Mouse (Mus musculus) liver, embryonic 16.5 days (tissue): ENCODE results near the gene Lipe. TPM values are rescaled to one million over a fixed set of nuclear protein-coding genes. Genes with fewer than 3 reads are reported as not detected.
A peak's percentile ranks its signal among the peaks of the same experiment; 100 is the strongest.

Experiments used
- ATAC-seq: fragments of 200-750 bp; cut with Nextera tagmentation; 2 replicates; pipeline ENCODE4 v1.8.0; 2017; ENCODE audit warnings: low read depth, mild to moderate bottlenecking, moderate number of reproducible peaks, moderate library complexity
- H3K27ac ChIP-seq: fragments of 300-500 bp; sonication (generic); 2 replicates; pipeline ENCODE4 v1.5.1; 2014; ENCODE audit warnings: mild to moderate bottlenecking, low read length
- H3K27me3 ChIP-seq: fragments of 300-500 bp; sonication (generic); 2 replicates; pipeline ENCODE4 v1.6.1; 2014; ENCODE audit warnings: low read depth, low read length, mixed read lengths; ENCODE audit not compliant: control insufficient read depth, insufficient read depth
- H3K36me3 ChIP-seq: fragments of 300-500 bp; sonication (generic); 2 replicates; pipeline ENCODE4 v1.6.1; 2014; ENCODE audit warnings: mild to moderate bottlenecking; ENCODE audit not compliant: control insufficient read depth, insufficient read depth
- H3K4me1 ChIP-seq: fragments of 300-500 bp; sonication (generic); 2 replicates; pipeline ENCODE4 v1.6.1; 2014; ENCODE audit warnings: low read depth, low read length, mixed read lengths; ENCODE audit not compliant: control insufficient read depth
- H3K4me2 ChIP-seq: fragments of 300-500 bp; sonication (generic); 2 replicates; pipeline ENCODE4 v1.6.1; 2014; ENCODE audit warnings: low read depth, low read length, mixed read lengths
- H3K4me3 ChIP-seq: fragments of 300-500 bp; sonication (generic); 2 replicates; pipeline ENCODE4 v1.5.1; 2014; ENCODE audit warnings: low read depth, mild to moderate bottlenecking, low read length
- H3K9ac ChIP-seq: fragments of 300-500 bp; sonication (generic); 2 replicates; pipeline ENCODE4 v1.6.1; 2014; ENCODE audit warnings: low read depth, low read length
- H3K9me3 ChIP-seq: fragments of 300-500 bp; sonication (generic); replicated peaks from 2 replicates; pipeline ENCODE4 v1.6.1; 2016; ENCODE audit warnings: low read length; ENCODE audit not compliant: control insufficient read depth
- WGBS: fragments of 180-500 bp; shearing (Covaris S2); extraction: QIAGEN DNeasy Blood & Tissue Kit; methylation state at CpG from one replicate; pipeline ENCODE4 v1.1.7; 2014; ENCODE audit not compliant: insufficient replicate concordance; 5-methylcytosine and 5-hydroxymethylcytosine counted together
- polyA plus RNA-seq: library from polyadenylated mRNA; unstranded; fragments of >200 nt; fragmentation: Nextera tagmentation; extraction: Ambion mirVana; gene quantifications from 2 replicates; pipeline ENCODE4 v1.2.1, GENCODE M21; 2015

The Lipe gene
- polyA plus RNA-seq, 1 experiment from 2014 or later: 3.8 TPM

DNA sequence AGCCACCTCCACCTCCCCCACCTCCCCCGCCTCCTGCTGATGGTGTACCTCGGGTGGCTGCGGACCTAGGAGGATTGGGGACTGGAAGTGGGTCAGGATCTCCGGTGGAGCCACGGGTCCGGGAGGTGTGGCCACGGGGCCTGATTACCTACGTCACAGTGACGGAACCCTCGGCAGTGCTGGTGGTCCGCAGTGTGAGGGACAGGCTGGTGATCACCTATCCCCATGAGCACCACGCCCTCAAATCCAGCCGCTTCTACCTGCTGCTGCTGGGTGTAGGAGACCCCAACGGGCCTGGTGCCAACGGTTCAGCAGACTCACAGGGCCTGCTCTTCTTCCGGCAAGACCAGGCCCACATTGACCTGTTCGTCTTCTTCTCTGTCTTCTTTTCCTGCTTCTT is 34.9 kb downstream of the Lipe start:
- Histone ChIP-seq H3K4me2 (no peak overlapping the region), H3K36me3 (no peaks in the 10 kb centered on the region), H3K4me1 (no peaks in the 10 kb centered on the region), H3K4me3 (no peak overlapping the region), H3K9me3 (no peaks in the 10 kb centered on the region), H3K27ac (no peak overlapping the region), H3K9ac (no peak overlapping the region), H3K27me3 (peaks cover 35% of the 10 kb centered on the region)
- WGBS: 83% methylated on average over 17 of the region's 17 CpGs
- ATAC-seq: no peak

DNA sequence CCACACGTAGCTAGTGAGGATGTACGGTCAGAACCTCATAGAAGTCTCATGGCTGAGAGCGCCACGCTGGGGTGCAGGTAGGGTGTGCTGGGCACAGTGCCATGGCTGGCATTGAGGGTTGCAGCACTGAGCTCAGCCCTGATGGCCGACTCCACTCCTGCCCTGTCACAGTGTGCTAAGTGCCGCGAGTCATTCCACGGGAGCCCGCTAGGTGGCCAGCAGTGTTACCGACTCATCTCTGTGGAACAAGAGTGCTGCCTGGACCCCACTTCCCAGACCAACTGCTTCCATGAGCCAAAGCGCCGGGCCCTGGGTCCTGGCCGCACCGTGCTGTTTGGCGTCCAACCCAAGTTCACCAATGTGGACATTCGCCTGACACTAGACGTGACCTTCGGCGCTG is 35.4 kb downstream of the Lipe start:
- 0 out of 2 replicates have a peak, but pooled peaks have one; percentile 11 for ATAC-seq
- H3K9ac ChIP-seq: no peak overlapping the region
- peaks cover 30% of the 10 kb centered on the region for H3K27me3 ChIP-seq
- no peak overlapping the region for H3K4me2 ChIP-seq
- H3K9me3 ChIP-seq: no peaks in the 10 kb centered on the region
- 77% methylated on average over 19 of the region's 19 CpGs for WGBS
- H3K4me3 ChIP-seq: no peak overlapping the region
- H3K36me3 ChIP-seq: no peaks in the 10 kb centered on the region
- no peaks in the 10 kb centered on the region for H3K4me1 ChIP-seq
- H3K27ac ChIP-seq: no peak overlapping the region

DNA sequence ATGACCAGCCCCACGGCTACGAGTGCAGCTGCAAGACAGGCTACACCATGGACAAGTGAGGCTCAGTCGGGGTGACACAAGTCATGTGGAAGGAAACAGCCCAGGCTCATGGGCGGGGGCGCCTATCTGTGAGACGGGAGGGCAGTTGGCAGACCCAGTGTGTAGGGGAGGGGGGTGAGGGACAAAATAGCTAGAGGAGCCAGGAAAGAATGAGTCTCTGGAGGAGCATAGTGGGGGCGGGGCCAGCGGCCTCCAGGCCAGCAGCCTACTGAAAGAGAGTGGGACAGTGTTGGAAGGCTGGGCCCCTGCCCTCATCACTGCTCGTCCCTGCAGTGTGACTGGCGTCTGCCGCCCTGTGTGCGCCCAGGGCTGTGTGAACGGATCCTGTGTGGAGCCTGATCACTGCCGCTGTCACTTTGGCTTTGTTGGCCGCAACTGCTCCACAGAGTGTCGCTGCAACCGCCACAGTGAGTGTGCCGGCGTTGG is 39.7 kb downstream of the Lipe start:
- H3K9ac ChIP-seq: no peak overlapping the region
- H3K9me3 ChIP-seq: no peaks in the 10 kb centered on the region
- H3K27me3 ChIP-seq: no peaks in the 10 kb centered on the region
- no peaks in the 10 kb centered on the region for H3K36me3 ChIP-seq
- H3K4me1 ChIP-seq: no peaks in the 10 kb centered on the region
- ATAC-seq: no peak
- H3K27ac ChIP-seq: no peak overlapping the region
- H3K4me3 ChIP-seq: no peak overlapping the region
- H3K4me2 ChIP-seq: no peak overlapping the region
- 73% methylated on average over 19 of the region's 19 CpGs for WGBS

DNA sequence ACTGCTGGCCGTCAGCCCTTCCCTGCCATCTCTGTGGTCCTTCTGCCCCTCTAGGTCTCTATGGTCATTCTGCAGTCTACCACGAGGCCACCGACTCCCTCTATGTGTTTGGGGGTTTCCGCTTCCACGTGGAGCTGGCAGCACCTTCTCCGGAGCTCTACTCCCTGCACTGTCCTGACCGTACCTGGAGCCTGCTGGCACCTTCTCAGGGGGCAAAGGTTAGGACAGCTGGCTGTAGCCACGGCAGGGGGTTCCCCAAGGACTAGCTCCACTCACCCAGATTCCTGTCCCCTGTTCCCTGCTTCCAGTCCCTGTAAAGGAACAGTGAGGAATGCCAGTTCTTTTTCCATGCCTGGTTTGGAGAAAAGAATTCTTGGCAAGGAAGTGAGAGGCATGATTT is 49.6 kb downstream of the Lipe start:
- Histone ChIP-seq H3K36me3 (no peaks in the 10 kb centered on the region), H3K9me3 (no peaks in the 10 kb centered on the region), H3K27ac (no peak overlapping the region), H3K27me3 (no peaks in the 10 kb centered on the region), H3K4me3 (no peak overlapping the region), H3K9ac (no peak overlapping the region), H3K4me2 (no peak overlapping the region), H3K4me1 (no peaks in the 10 kb centered on the region)
- 64% methylated on average over 8 of the region's 8 CpGs for WGBS
- no peak for ATAC-seq

DNA sequence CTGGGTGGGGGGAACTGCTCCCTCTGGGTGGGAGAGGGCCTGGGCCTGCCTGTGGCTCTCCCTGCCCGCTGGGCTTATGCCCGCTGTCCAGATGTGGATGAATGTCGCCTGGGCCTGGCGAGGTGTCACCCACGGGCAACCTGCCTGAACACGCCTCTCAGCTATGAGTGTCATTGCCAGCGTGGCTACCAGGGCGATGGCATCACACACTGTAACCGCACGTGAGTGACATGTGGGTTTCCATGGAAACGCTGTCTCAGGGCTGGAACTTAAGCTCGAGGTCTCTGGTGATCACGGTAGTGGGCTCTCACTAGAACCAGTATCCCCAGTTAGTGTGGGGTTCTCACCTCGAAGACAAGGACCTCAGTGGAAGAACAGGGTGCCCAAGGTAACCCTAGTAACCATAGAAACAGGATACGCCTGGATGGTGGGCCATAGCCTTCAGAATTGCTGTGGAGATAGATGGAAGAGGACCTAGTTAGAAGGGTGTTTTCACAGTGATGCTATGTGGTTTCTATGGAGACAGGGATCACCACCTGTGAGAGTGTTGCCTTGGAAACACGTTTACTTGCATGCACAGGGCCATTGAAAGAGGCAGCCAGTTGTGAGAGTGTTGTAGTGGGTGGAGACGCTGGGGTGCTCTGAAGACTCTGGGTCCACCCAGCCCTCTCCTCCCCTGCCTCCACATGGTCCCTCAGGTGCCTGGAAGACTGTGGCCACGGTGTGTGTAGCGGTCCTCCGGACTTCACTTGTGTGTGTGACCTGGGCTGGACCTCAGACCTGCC is 57.3 kb downstream of the Lipe start:
- WGBS: 65% methylated on average over 20 of the region's 20 CpGs
- no peaks in the 10 kb centered on the region for H3K4me1 ChIP-seq
- H3K9me3 ChIP-seq: no peaks in the 10 kb centered on the region

GRCm38 (mm10) chr7:25339329-25339728 is 59.2 kb downstream of the Lipe start:
- no peak overlapping the region for H3K4me2 ChIP-seq
- no peak overlapping the region for H3K9ac ChIP-seq
- 74% methylated on average over 9 of the region's 9 CpGs for WGBS
- no peak overlapping the region for H3K27ac ChIP-seq
- H3K9me3 ChIP-seq: no peaks in the 10 kb centered on the region
- H3K36me3 ChIP-seq: no peaks in the 10 kb centered on the region
- ATAC-seq: no peak
- no peaks in the 10 kb centered on the region for H3K27me3 ChIP-seq
- H3K4me3 ChIP-seq: no peak overlapping the region
- H3K4me1 ChIP-seq: no peaks in the 10 kb centered on the region

More for the DNA sequence above, 57.3 kb downstream of the Lipe start:
- H3K4me3 ChIP-seq: no peak overlapping the region
- H3K4me2 ChIP-seq: no peak overlapping the region
- ATAC-seq: no peak
- H3K27ac ChIP-seq: no peak overlapping the region
- no peak overlapping the region for H3K9ac ChIP-seq
- H3K27me3 ChIP-seq: no peaks in the 10 kb centered on the region
- no peaks in the 10 kb centered on the region for H3K36me3 ChIP-seq

- no peak overlapping the region for H3K4me2 ChIP-seq
- WGBS: 61% methylated on average over 12 of the region's 12 CpGs
- no peaks in the 10 kb centered on the region for H3K9me3 ChIP-seq
- no peaks in the 10 kb centered on the region for H3K27me3 ChIP-seq
- no peak overlapping the region for H3K27ac ChIP-seq
- no peaks in the 10 kb centered on the region; the same call in 1 of the 2 replicates for H3K4me1 ChIP-seq
- no peak overlapping the region for H3K9ac ChIP-seq
- no peaks in the 10 kb centered on the region for H3K36me3 ChIP-seq
- H3K4me3 ChIP-seq: no peak overlapping the region
- ATAC-seq: no peak
Observed at GRCm38 (mm10) chr7:25334472-25334871, 64.0 kb downstream of the Lipe start.

GRCm38 (mm10) chr7:25333596-25334307 is 64.8 kb downstream of the Lipe start:
- no peaks in the 10 kb centered on the region; the same call in 1 of the 2 replicates for H3K4me1 ChIP-seq
- no peak overlapping the region for H3K9ac ChIP-seq
- H3K36me3 ChIP-seq: no peaks in the 10 kb centered on the region
- no peak overlapping the region for H3K4me2 ChIP-seq
- H3K27ac ChIP-seq: no peak overlapping the region
- peak; percentile 51 for ATAC-seq
- no peaks in the 10 kb centered on the region for H3K27me3 ChIP-seq
- no peaks in the 10 kb centered on the region for H3K9me3 ChIP-seq
- WGBS: 41% methylated on average over 16 of the region's 16 CpGs
- no peak overlapping the region for H3K4me3 ChIP-seq
